Mouse (Mus musculus): ENCODE results near the gene Mapkap1.

GRCm38 (mm10) chr2:34399535-34399934 is 7.0 kb upstream of the Mapkap1 start:
- TF ChIP-seq POLR2A (IDR thresholded peaks at IDR 0.05; ENCODE audit: low read depth, low read length) (no peak), CTCF (IDR thresholded peaks at IDR 0.05; ENCODE audit: extremely low read depth, insufficient read length, insufficient replicate concordance, low read depth, low read length) (no peak)

Measured in small intestine, adult 2 months (tissue).